9 mouse cellular contexts compared by ENCODE assay signal in genomic region chr8:107603026-107603425, GRCm38 (mm10). TPM values are rescaled to one million over a fixed set of nuclear protein-coding genes. Genes with fewer than 3 reads are reported as not detected.
DNase-seq lines count a peak whose midpoint lies in the region; ATAC-seq and TF ChIP-seq lines count a peak whose summit lies in the region.
"Had no signal": no experiment of that assay in that cellular context is flagged by ENCODE, and none has a peak within 500 bp of the region (broad histone marks: within the 10 kb centered on the region; RNA-seq: fewer than 3 reads in every experiment).

No protein-coding gene starts in this region.

- no peaks in the 10 kb centered on the region for H3K9me3 ChIP-seq in kidney, embryonic 15.5 days (replicated peaks)
- no peaks in the 10 kb centered on the region for H3K9me3 ChIP-seq in ES-Bruce4 (replicated peaks; ENCODE audit: control insufficient read depth, insufficient read depth, low read length, poor library complexity, severe bottlenecking)
- no peaks in the 10 kb centered on the region for H3K9me3 ChIP-seq in embryonic facial prominence, embryonic 11.5 days (replicated peaks; ENCODE audit: control insufficient read depth, low read length)
- H3K9me3 ChIP-seq: heart, embryonic 15.5 days had no signal

- H3K4me2 ChIP-seq in kidney, embryonic 15.5 days = no peak overlapping the region
- no peak overlapping the region for H3K4me2 ChIP-seq in embryonic facial prominence, embryonic 11.5 days (ENCODE audit: low read depth, low read length)
- H3K4me2 ChIP-seq: heart, embryonic 15.5 days had no signal

- peak; percentile 67 for TF ChIP-seq CTCF in ES-Bruce4 (IDR thresholded peaks at IDR 0.05; ENCODE audit: low read depth, low read length)

- no peaks in the 10 kb centered on the region for H3K36me3 ChIP-seq in kidney, embryonic 15.5 days
- H3K36me3 ChIP-seq in ES-Bruce4 (ENCODE audit: control insufficient read depth, insufficient read depth, low read length, poor library complexity, severe bottlenecking) = no peaks in the 10 kb centered on the region
- no peaks in the 10 kb centered on the region for H3K36me3 ChIP-seq in embryonic facial prominence, embryonic 11.5 days (replicated peaks; ENCODE audit: control insufficient read depth, insufficient read depth, low read depth, low read length)
- H3K36me3 ChIP-seq: heart, embryonic 15.5 days had no signal

- WGBS in kidney, embryonic 15.5 days = 4% methylated on average over 7 of the region's 7 CpGs
- WGBS in embryonic facial prominence, embryonic 11.5 days = 5% methylated on average over 7 of the region's 7 CpGs

- ATAC-seq in kidney, embryonic 15.5 days (replicated peaks; ENCODE audit: low FRiP score) = no peak
- no peak for ATAC-seq in embryonic facial prominence, embryonic 11.5 days (replicated peaks; ENCODE audit: insufficient number of reproducible peaks, low FRiP score, low TSS enrichment, low read depth)
- ATAC-seq in erythroblast, adult 5-6 weeks (replicated peaks; ENCODE audit: low FRiP score, poor library complexity, severe bottlenecking) = no peak

- no peak for TF ChIP-seq POLR2A in ES-Bruce4 (IDR thresholded peaks at IDR 0.05; ENCODE audit: insufficient read depth, low read length)

- no peak for TF ChIP-seq EP300 in ES-Bruce4 (IDR thresholded peaks at IDR 0.05; ENCODE audit: insufficient read depth, low read depth, low read length)

- DNase-seq in kidney, adult 9 months = peak; percentile 56
- DNase-seq in adipocyte (ENCODE audit: low spot score) = peak; percentile 82
- DNase-seq in embryonic facial prominence, embryonic 11.5 days (ENCODE audit: low spot score) = peak; percentile 89
- DNase-seq in layer of hippocampus, postnatal 14 days (ENCODE audit: low spot score in 2 of 2) = peak; percentile 31 to 69
- DNase-seq in naive thymus-derived CD4-positive, alpha-beta T cell, adult 2 months (ENCODE audit: low read depth) = peak; percentile 79

- no peak overlapping the region for H3K4me3 ChIP-seq in kidney, embryonic 15.5 days (replicated peaks)
- no peak overlapping the region for H3K4me3 ChIP-seq in ES-Bruce4 (ENCODE audit: low read depth, low read length)
- H3K4me3 ChIP-seq in embryonic facial prominence, embryonic 11.5 days (ENCODE audit: low read depth, low read length) = no peak overlapping the region
- H3K4me3 ChIP-seq: heart, embryonic 15.5 days had no signal

- no peaks in the 10 kb centered on the region for H3K4me1 ChIP-seq in kidney, embryonic 15.5 days
- H3K4me1 ChIP-seq in ES-Bruce4 (ENCODE audit: control insufficient read depth, insufficient read depth, low read length) = no peaks in the 10 kb centered on the region
- no peaks in the 10 kb centered on the region for H3K4me1 ChIP-seq in embryonic facial prominence, embryonic 11.5 days (ENCODE audit: control insufficient read depth, insufficient read depth, low read length)
- H3K4me1 ChIP-seq: heart, embryonic 15.5 days had no signal

- H3K27ac ChIP-seq in kidney, embryonic 15.5 days = no peak overlapping the region
- no peak overlapping the region for H3K27ac ChIP-seq in ES-Bruce4 (ENCODE audit: insufficient read depth, low read length)
- H3K27ac ChIP-seq in embryonic facial prominence, embryonic 11.5 days (replicated peaks; ENCODE audit: low read depth, low read length) = no peak overlapping the region
- H3K27ac ChIP-seq: heart, embryonic 15.5 days had no signal

- no peak overlapping the region for H3K9ac ChIP-seq in kidney, embryonic 15.5 days
- H3K9ac ChIP-seq in ES-Bruce4 (ENCODE audit: low read depth, poor library complexity, severe bottlenecking) = no peak overlapping the region
- H3K9ac ChIP-seq in embryonic facial prominence, embryonic 11.5 days (replicated peaks; ENCODE audit: low read length) = no peak overlapping the region
- H3K9ac ChIP-seq: heart, embryonic 15.5 days had no signal

- H3K27me3 ChIP-seq in kidney, embryonic 15.5 days = peaks cover 24% of the 10 kb centered on the region
- no peaks in the 10 kb centered on the region for H3K27me3 ChIP-seq in ES-Bruce4 (ENCODE audit: control insufficient read depth, insufficient read depth, low read length, poor library complexity, severe bottlenecking)
- H3K27me3 ChIP-seq in embryonic facial prominence, embryonic 11.5 days (ENCODE audit: control insufficient read depth, insufficient read depth, low read length) = no peaks in the 10 kb centered on the region

RNA-seq across cellular contexts. Expression of gene Psmd7, which starts 14.8 kb away (rescaled TPM):
- polyA plus RNA-seq in kidney, embryonic 15.5 days (2015; fragmentation: Nextera tagmentation; extraction: Ambion mirVana) = 249 and 256 TPM in 2 replicates
- polyA plus RNA-seq in ES-Bruce4 (2011; ENCODE audit: insufficient read depth, insufficient read length, low read depth, missing spikeins) = 183 and 195 TPM in 2 replicates
- polyA plus RNA-seq in embryonic facial prominence, embryonic 11.5 days (2014; fragmentation: Nextera tagmentation; extraction: Ambion mirVana) = 350 and 362 TPM in 2 replicates
- 100 to 1,000 TPM; 107 TPM for total RNA-seq in layer of hippocampus, postnatal 14 days (2021)
- 45.5 and 49.7 TPM in 2 replicates for total RNA-seq in erythroblast, adult 5-6 weeks (2015; ENCODE audit: low replicate concordance)
- 24.5 and 27.7 TPM in 2 replicates for total RNA-seq in erythroblast, adult 5-6 weeks (2017; ENCODE audit: low replicate concordance)
